Mouse (Mus musculus) G1E (cell line): ENCODE data around the gene Dab1.

ENCODE experiments used
- CTCF ChIP-seq: IDR thresholded peaks from 2 replicates; pipeline ENCODE4 v1.5.1; 2012; ENCODE audit warnings: low read depth, low read length, inconsistent platforms, mixed read lengths
- GATA1 ChIP-seq: IDR thresholded peaks from 2 replicates; pipeline ENCODE4 v1.6.1; 2012; ENCODE audit warnings: borderline replicate concordance, low read length, inconsistent platforms, mixed read lengths
- TAL1 ChIP-seq: conservative IDR thresholded peaks from 2 replicates; pipeline ENCODE4 v1.6.1; 2012; ENCODE audit warnings: low read depth, low read length, inconsistent platforms, mixed read lengths

DNA sequence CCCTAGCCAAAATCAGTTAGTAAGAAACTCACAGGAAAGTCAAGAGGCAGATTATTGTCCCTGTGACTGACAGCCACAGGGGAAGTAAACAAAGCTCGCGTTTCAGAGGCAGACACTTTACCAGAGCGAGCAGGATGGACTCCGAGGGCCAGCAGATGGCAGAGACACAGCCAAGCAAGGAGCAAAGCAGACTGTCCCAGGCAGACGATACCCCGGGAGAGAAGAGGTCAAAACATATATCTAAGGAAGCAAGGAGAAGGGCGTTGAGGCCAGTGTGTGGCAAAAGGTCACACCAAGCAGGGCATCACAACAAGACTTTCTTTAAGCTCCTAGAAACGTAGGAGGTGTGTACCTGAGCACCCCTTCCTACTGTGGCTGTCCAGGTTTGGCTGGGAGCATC, 824.6 kb downstream of the Dab1 start:
- TF ChIP-seq TAL1, result no peak
- no peak for TF ChIP-seq GATA1
- no peak for TF ChIP-seq CTCF
